Mouse (Mus musculus): ENCODE data around the gene Acer3. TPM values are rescaled to one million over a fixed set of nuclear protein-coding genes. Genes with fewer than 3 reads are reported as not detected.

Acer3 gene
- total and polyA plus RNA-seq, 3 experiments, result 17.2 to 41.7 TPM; not detected in 1

DNA sequence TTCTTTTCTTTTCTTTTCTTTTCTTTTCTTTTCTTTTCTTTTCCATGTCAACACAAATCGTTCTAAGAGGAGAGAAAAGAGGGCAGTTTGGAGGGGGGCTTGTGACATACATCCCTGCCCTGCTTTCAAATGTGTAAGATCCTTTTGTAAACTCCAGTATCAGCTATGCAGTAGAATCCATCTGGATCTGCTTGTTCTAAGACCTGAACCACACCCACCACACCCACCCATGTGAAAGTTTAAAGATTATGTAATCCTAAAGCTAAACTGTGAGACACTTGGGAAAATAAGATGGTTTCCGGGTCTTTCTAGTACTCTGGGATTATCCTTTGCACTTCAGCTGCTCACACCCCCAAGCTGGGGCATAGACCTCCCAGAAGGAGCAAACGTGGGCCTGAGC lies 21.2 kb upstream of the Acer3 start:
- Histone ChIP-seq H3K79me2 (ENCODE audit: control insufficient read depth, insufficient read depth, low read length, poor library complexity) (no peaks in the 10 kb centered on the region), H3K9me3 (replicated peaks; ENCODE audit: insufficient read depth, low read length) (no peaks in the 10 kb centered on the region), H3K4me3 (ENCODE audit: control insufficient read depth in 1 of 2, insufficient read depth in 1 of 2, low read depth in 2 of 2, low read length in 2 of 2) (no peak overlapping the region), H3K36me3 (ENCODE audit: control insufficient read depth in 1 of 2, insufficient read depth in 2 of 2, low read length in 2 of 2) (peaks cover 0 to 10% of the 10 kb centered on the region in 2 experiments; a peak in 2 of 4 replicates), H3K27me3 (ENCODE audit: control insufficient read depth in 1 of 2, insufficient read depth in 2 of 2, low read length in 2 of 2) (no peaks in the 10 kb centered on the region), H3K4me1 (ENCODE audit: control insufficient read depth in 1 of 2, insufficient read depth in 2 of 2, low read length in 2 of 2) (peaks cover 4 to 17% of the 10 kb centered on the region in 2 experiments), H3K27ac (ENCODE audit: control insufficient read depth, low read depth, low read length) (no peak overlapping the region), H3K9ac (ENCODE audit: control insufficient read depth, low read depth, low read length, poor library complexity, severe bottlenecking) (no peak overlapping the region)
- no peak for TF ChIP-seq POLR2AphosphoS5 (IDR thresholded peaks at IDR 0.05; ENCODE audit: borderline replicate concordance, low read depth, low read length)
- no peak for TF ChIP-seq ETS1 (IDR thresholded peaks at IDR 0.05; ENCODE audit: low read depth, low read length)
- no peak for TF ChIP-seq JUND (IDR thresholded peaks at IDR 0.05; ENCODE audit: low read depth, low read length)
- TF ChIP-seq ZMIZ1 (IDR thresholded peaks at IDR 0.05; ENCODE audit: low read depth, low read length), result no peak
- no peak for TF ChIP-seq ZC3H11A (IDR thresholded peaks at IDR 0.05; ENCODE audit: low read depth, low read length)
- TF ChIP-seq MAFK (IDR thresholded peaks at IDR 0.05; ENCODE audit: borderline replicate concordance, low read depth, low read length), result no peak
- TF ChIP-seq RAD21 (IDR thresholded peaks at IDR 0.05; ENCODE audit: low read depth, low read length), result no peak
- no peak for TF ChIP-seq TAL1 (IDR thresholded peaks at IDR 0.05; ENCODE audit: low read length)
- no peak for TF ChIP-seq USF1 (IDR thresholded peaks at IDR 0.05; ENCODE audit: low read depth, low read length)
- TF ChIP-seq SIN3A (IDR thresholded peaks at IDR 0.05; ENCODE audit: low read length), result no peak
- TF ChIP-seq UBTF (IDR thresholded peaks at IDR 0.05; ENCODE audit: borderline replicate concordance, insufficient read depth, low read depth, low read length), result no peak
- TF ChIP-seq NELFE (IDR thresholded peaks at IDR 0.05; ENCODE audit: low read depth, low read length), result no peak
- TF ChIP-seq MAZ (IDR thresholded peaks at IDR 0.05; ENCODE audit: low read depth, low read length), result no peak
- DNase-seq (ENCODE audit: low read depth, low spot score), result no peak

DNA sequence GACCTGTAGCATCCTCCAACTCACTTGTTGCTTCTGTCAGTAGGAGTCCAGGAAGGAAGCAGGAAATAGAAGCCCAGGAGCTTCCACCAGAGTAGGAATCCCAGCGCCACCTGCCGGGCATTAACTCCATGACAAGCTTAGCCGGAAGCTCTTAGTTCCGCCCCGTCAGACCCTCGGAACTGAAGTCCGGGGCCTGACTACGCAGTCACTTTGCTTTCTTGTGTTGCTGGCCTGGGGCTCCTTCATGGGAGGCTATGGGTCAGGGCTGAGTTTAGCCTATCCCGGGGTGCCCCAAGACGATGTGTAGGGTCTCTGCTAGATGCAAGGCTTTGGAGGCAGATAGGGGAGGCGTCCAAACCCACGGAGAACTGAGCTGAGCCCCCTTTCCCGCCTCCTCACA lies 20.5 kb upstream of the Acer3 start:
- peaks cover 0 to 10% of the 10 kb centered on the region in 2 experiments; a peak in 2 of 4 replicates for H3K36me3 ChIP-seq (ENCODE audit: control insufficient read depth in 1 of 2, insufficient read depth in 2 of 2, low read length in 2 of 2)
- no peak for TF ChIP-seq MAFK (IDR thresholded peaks at IDR 0.05; ENCODE audit: borderline replicate concordance, low read depth, low read length)
- peak; percentile 45; the same call in 1 of the 2 replicates for TF ChIP-seq MAZ (IDR thresholded peaks at IDR 0.05; ENCODE audit: low read depth, low read length)
- TF ChIP-seq TCF12 (IDR thresholded peaks at IDR 0.05; ENCODE audit: low read depth, low read length), result 0 out of 2 replicates have a peak, but pooled peaks have one; percentile 12
- no peak for TF ChIP-seq CHD1 (IDR thresholded peaks at IDR 0.05; ENCODE audit: low read depth, low read length)
- peak; percentile 71 for TF ChIP-seq ZC3H11A (IDR thresholded peaks at IDR 0.05; ENCODE audit: low read depth, low read length)
- TF ChIP-seq GATA1 (IDR thresholded peaks at IDR 0.05; ENCODE audit: low read depth, low read length), result no peak
- peak; percentile 72 for TF ChIP-seq RAD21 (IDR thresholded peaks at IDR 0.05; ENCODE audit: low read depth, low read length)
- TF ChIP-seq SMC3 (IDR thresholded peaks at IDR 0.05; ENCODE audit: low read depth, low read length), result peak; percentile 89
- no peak for TF ChIP-seq BHLHE40 (IDR thresholded peaks at IDR 0.05; ENCODE audit: borderline replicate concordance, low read depth, low read length)
- TF ChIP-seq EP300 (IDR thresholded peaks at IDR 0.05; ENCODE audit: low read depth in 1 of 2, low read length in 2 of 2), result 0 out of 4 replicates have a peak, but pooled peaks have one; percentile 9 to 13
- peak; percentile 64 to 85 (median 82) for TF ChIP-seq CTCF (IDR thresholded peaks at IDR 0.05 in 2 of 3, conservative IDR thresholded peaks at IDR 0.05 in 1 of 3; ENCODE audit: control insufficient read depth in 1 of 3, insufficient read depth in 1 of 3, low read depth in 2 of 3, low read length in 3 of 3, poor library complexity in 1 of 3, severe bottlenecking in 1 of 3)
- TF ChIP-seq RCOR1 (IDR thresholded peaks at IDR 0.05; ENCODE audit: low read depth, low read length), result peak; percentile 47; the same call in 1 of the 2 replicates
- TF ChIP-seq ETS1 (IDR thresholded peaks at IDR 0.05; ENCODE audit: low read depth, low read length), result no peak
- TF ChIP-seq MAX (IDR thresholded peaks at IDR 0.05; ENCODE audit: low read length), result 0 out of 2 replicates have a peak, but pooled peaks have one; percentile 27
- peak; percentile 80 for TF ChIP-seq ELF1 (IDR thresholded peaks at IDR 0.05; ENCODE audit: low read depth, low read length)
- TF ChIP-seq NELFE (IDR thresholded peaks at IDR 0.05; ENCODE audit: low read depth, low read length), result peak; percentile 34
- 0 out of 2 replicates have a peak, but pooled peaks have one; percentile 11 for TF ChIP-seq TBP (IDR thresholded peaks at IDR 0.05; ENCODE audit: low read depth, low read length)
- 0 out of 2 replicates have a peak, but pooled peaks have one; percentile 25 for TF ChIP-seq SIN3A (IDR thresholded peaks at IDR 0.05; ENCODE audit: low read length)
- TF ChIP-seq HCFC1 (IDR thresholded peaks at IDR 0.05; ENCODE audit: low read depth, low read length), result peak; percentile 53; the same call in 1 of the 2 replicates
- H3K27ac ChIP-seq (ENCODE audit: control insufficient read depth, low read depth, low read length), result no peak overlapping the region
- H3K9me3 ChIP-seq (replicated peaks; ENCODE audit: insufficient read depth, low read length), result no peaks in the 10 kb centered on the region
- no peaks in the 10 kb centered on the region for H3K79me2 ChIP-seq (ENCODE audit: control insufficient read depth, insufficient read depth, low read length, poor library complexity)
- H3K27me3 ChIP-seq (ENCODE audit: control insufficient read depth in 1 of 2, insufficient read depth in 2 of 2, low read length in 2 of 2), result no peaks in the 10 kb centered on the region
- H3K4me1 ChIP-seq (ENCODE audit: control insufficient read depth in 1 of 2, insufficient read depth in 2 of 2, low read length in 2 of 2), result peaks cover 4 to 17% of the 10 kb centered on the region in 2 experiments
- H3K4me3 ChIP-seq (ENCODE audit: control insufficient read depth in 1 of 2, insufficient read depth in 1 of 2, low read depth in 2 of 2, low read length in 2 of 2), result peak overlapping the region; percentile 52 to 83
- peak; percentile 90 for DNase-seq (ENCODE audit: low read depth, low spot score)
- peak overlapping the region; percentile 36 for H3K9ac ChIP-seq (ENCODE audit: control insufficient read depth, low read depth, low read length, poor library complexity, severe bottlenecking)

Data from MEL (cell line).